Mouse (Mus musculus): ENCODE data around the gene Atrnl1.

The Atrnl1 gene

DNA sequence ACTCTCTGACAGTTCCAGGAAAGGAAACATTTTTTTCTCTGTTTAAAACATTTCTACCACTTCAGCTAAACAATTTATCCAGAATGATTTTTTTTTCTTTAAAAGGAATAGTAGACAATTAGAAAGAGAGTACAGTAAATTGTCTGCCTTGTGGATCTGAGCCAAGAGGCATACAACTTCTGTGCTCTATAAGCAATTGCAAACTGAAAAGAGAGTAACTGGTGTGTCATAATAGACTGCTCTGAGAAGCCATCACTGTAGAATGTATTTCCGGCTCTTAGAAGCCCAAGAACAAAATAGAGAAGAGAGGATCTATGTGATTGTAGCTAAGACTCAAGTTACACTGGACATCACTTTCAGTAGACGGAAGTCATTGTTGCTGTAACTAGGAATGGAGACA, 458.1 kb downstream of the Atrnl1 start:
- DNase-seq (ENCODE audit: low read depth, low spot score): no peak

DNA sequence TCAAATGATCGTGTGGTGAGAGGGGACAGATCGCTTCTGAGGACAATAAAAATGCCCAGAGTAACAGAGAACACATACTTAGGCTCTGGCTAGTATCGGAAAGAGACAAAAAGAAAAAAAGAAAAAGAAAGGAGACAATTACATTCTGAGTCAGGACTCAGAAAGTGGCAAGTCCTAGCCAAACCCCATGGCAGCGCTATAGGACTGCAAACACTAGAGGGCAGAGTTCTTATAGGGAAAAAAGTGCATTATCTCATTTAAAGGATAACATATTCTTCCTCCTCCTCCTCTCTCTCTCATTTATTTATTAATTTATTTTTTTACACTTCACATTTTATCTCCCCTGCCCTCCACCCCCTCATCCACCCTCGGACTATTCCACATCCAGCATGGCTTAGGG, 461.6 kb downstream of the Atrnl1 start:
- no peak for DNase-seq (ENCODE audit: low read depth, low spot score)

DNA sequence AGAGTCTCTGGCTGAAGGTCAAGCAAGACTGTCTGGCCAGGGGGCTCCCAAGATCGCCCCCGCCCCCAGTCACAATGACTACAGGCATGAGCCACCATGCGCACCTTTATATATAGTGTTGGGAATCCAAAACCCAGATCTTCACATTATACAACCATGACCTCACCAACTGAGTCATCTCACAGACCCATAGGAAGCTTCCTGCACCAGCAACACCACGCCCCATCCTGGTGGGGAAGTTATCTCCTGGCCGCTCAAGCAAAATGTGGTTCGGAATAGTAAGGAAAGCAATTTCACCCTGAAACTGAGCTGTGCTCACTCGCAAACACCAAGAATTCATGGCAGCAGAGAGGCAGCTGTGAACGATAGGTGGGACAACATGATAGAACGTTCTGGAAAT, 462.0 kb downstream of the Atrnl1 start:
- DNase-seq (ENCODE audit: low read depth, low spot score): no peak

DNA sequence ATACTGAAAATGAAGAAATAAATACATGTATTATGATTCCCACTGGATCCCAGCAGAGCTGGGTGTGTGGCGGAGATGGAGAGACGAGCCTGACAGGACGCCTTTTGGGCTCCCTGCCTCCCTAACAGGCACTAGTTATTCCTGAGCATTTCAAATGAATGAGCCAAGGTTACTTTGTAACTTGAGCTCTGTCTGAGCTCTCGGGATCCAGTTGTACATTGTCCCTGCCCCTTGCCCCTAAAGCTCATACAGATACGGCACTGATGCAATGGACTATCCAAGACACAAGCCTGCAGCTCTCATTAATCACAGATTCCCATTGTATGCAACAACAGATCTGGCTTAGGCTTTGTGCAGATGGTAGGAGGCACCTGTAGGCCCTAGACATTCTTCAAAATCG, 464.4 kb downstream of the Atrnl1 start:
- no peak for DNase-seq (ENCODE audit: low read depth, low spot score)

DNA sequence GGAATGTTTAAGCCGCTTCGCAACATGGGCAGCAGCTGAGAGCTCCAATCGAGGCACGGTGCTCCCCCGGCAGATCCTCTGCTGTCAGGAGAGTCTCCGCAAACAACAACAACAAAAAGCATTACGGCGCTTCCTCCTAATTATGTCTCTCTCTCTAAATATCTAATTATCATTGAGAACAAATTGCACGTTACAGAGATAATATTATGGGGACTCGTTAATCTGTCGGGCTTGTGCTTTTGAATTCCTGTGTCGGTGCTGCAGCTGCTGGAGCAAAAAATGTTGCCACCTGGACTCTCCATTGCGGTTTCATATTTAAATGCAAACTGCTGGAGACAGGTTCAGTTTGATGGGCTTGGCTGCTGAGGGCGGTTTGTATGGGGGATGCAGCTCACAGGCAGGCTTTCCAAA, 466.1 kb downstream of the Atrnl1 start:
- DNase-seq (ENCODE audit: low read depth, low spot score): no peak

DNA sequence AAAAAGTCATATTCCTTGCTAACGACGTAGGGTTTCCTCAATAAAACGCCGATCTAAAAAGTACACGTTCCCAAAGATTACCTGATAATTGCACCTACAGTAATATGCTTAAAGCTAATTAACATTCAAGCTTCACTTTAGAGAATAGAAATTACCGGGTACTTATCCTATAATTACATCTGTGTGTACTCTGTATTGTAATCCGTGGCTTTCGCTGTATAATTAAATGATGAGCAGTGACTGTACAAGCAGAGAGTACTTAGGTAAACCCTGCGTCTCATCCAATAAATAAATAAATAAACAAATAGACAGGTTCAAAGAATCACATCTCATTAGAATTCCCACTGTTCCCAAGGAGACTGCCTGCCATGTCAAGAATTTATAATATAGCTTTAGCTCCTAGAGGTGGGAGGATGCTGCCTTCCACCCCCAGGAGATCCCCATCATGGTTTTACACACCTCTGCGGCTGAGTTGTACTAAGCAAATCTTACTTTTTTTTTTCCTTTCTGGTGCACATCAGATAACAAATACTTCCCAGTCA, 466.8 kb downstream of the Atrnl1 start:
- DNase-seq (ENCODE audit: low read depth, low spot score): no peak

DNA sequence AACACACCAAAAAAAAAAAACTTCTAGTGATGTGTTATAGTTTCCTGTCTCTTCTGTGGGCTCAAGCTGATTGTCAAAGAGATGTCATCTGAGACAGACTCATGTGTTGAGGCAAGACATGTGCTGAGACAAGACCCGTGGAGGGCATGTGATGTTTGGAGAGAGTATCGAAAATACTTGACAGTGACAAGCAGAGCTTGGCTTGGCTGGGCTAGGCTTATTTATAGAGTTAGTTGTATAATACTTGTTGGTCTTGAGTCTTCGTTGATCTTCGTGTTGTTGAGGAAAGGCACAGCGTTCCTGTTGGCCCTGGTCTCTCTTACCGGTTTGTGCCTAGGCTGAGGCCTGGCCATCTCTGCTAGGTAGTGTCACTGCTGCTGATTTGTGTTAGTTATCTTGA, 469.3 kb downstream of the Atrnl1 start:
- DNase-seq (ENCODE audit: low read depth, low spot score): no peak

DNA sequence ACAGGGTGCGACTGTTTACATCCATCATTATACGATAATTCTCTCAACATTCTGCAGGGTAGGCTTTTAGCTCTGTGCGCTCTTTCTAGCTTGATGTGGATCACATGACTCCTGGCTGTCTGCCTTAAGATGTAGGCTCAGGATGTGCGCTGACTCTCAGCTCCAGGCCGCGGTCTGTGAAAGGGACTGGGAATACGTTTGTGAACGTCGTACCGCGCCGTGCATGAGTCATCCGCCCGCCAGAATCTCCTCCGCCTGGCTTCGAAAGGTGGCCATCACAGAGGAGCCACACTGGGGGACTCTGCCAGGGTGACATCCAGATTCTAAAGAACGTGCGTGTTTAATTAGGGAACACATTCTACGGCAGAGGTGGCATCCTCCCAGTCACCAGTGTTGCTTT, 471.9 kb downstream of the Atrnl1 start:
- DNase-seq (ENCODE audit: low read depth, low spot score): no peak

DNA sequence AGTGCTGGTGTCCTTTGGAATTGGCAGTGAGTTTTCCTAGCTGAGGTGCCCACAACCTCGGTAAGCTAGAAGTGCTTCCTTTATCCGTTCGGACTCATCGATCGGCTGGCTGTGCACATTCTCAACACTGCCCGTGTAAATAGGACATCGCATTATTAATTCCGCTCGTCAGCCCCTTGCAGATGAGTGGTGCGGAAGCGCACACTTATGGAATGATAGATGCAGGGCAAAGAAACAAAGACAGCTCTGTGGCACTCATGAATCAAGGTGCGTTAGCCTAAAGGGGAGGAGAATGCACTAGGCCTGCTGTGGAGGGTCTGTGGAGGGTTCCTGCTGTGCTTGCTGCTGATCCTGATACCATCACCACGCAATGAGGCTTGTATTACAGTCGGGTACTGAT, 474.0 kb downstream of the Atrnl1 start:
- DNase-seq (ENCODE audit: low read depth, low spot score): no peak

DNA sequence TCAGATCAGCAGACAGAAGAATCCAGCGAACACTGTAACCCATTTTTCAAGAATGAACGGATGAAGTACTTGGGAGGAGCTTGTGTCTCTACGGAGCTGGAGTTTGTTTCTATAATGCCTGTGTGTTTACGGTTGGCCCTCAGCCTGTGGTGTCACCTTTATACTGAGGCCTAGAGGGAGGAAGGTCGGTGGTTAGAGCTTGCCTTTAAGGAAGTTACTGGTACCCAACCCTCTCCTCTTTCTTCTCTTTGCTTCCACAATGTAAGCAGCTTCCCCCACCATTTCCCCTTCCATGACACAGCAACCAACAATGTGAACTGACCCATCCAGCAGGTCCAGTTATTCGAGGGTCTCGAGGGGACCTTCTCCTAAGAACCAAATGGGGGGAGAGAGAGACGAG, 475.9 kb downstream of the Atrnl1 start:
- no peak for DNase-seq (ENCODE audit: low read depth, low spot score)

DNA sequence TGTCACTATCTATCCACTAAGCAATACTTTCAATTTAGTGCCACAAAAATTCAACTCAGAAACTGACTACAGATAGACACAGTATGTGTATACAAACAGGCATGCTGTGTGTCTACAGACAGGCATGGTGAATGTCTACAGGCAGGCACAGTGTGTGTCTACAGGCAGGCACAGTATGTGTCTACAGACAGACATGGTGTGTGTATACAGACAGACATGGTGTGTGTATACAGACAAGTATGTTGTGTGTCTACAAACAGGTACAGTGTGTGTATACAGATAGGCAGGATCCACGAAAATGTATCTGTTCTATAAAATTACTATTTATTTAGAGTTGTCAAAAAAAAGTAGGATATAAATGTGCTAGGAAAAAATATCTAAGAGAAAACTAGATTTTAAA, 477.1 kb downstream of the Atrnl1 start:
- no peak for DNase-seq (ENCODE audit: low read depth, low spot score)

DNA sequence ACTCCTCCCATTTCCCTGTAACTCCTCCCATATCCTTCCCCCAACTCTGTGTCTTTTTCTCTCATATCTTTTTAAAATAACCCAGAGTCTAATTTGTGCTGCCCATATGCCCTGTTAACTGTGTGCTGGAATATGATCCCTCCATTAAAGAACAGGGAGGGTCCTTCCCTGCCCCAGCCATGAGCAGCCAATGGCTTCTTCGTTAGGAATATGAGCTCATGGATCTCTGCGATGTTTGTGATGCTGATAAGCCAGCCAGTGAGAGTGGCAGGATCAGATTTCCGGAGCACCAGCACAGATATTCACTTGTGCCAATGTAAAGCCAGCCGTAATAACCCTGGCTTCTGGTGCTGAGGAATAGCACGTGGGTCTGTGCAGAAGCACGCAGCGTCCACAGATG, 477.6 kb downstream of the Atrnl1 start:
- DNase-seq (ENCODE audit: low read depth, low spot score): no peak

DNA sequence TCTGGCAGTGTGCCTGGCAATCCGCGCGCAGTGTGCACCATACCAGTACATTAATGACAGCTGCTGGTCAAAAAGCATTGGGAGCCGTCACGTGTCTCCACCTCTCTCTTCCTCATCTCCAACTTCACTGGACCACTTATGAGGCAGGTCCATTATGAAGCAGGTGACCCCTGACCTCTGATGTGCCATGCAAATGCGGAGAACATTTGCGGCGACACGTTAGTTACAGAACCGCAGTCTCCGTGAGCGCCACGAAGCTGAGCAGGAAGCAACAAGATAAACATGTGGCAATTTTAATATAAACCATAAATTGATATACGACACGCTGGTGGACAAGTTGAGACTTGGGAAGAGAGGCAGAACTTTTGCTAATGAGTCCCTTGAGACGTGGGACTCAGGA, 481.1 kb downstream of the Atrnl1 start:
- no peak for DNase-seq (ENCODE audit: low read depth, low spot score)

DNA sequence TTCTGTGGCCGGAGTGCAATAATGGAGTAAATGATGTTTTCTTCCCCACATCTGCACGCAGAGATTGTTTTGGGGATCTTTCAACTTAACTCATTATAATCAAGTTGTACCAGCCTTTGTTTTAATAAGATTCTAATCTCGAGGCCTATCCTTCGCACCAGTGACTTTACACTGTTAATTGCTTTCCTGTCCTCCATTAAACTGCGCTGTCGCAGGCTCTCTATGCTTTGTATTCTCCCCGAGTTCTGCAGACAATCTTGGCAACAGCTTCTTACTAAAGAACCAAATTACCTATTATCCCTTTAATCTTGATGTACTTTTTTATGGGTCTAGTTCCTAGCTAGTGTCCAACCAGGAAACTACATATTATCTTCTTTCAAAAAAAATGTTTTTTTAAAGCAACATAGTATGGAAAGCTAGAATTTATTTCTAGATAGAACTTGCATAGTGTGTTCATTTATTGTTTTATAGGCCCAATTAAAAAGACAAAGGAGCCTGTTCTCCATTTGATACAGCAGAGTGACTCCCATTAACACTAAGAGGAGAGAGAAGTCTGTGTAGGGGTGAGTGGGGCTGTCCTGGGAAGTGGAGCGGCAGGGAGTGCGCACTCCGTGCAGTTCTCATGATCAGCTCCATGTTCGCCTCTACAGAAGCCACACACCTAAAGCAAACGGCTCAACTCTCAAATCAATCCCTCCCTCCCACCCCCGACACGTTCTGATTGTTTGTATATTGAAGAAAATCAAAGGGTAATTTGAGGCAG, 484.1 kb downstream of the Atrnl1 start:
- DNase-seq (ENCODE audit: low read depth, low spot score): no peak

DNA sequence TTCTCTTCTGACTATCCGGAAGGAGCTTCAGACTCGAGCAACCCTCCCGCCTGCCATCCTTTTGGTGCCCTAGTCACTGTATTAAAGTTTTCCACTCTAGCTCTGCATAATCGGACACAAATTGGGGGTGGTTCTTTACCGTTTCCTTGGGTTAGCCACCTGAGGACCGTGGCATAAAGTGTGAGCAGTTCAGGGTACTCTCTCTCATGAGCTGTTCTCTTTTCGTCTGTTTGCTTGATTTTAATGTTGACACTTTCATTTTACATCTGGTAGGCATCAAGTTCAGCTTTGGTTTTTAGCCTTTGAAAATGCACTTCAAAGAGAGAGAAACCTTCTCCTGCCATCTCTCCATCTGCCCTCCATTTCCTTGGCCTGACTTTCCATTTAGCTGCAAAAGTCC, 484.9 kb downstream of the Atrnl1 start:
- DNase-seq (ENCODE audit: low read depth, low spot score): no peak

DNA sequence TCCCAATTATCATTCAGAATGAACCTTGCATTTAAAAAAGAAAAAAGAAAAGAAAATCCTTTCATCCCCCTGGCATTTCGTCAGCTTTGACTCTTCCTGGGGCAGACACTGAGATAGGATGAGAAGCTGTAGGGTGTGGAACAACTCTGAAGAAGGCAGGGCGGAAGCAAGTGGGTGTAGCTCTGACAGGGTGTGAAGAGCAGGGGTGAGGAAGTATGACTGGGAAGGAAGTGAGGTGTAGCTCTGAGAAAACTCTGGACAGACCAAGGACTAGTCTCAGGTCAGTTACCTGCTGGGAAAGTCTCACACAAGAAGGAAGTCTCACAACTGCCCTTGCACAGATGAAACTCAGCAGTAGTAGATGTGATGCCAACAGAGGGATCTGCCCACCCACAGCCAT, 486.4 kb downstream of the Atrnl1 start:
- DNase-seq (ENCODE audit: low read depth, low spot score): no peak

DNA sequence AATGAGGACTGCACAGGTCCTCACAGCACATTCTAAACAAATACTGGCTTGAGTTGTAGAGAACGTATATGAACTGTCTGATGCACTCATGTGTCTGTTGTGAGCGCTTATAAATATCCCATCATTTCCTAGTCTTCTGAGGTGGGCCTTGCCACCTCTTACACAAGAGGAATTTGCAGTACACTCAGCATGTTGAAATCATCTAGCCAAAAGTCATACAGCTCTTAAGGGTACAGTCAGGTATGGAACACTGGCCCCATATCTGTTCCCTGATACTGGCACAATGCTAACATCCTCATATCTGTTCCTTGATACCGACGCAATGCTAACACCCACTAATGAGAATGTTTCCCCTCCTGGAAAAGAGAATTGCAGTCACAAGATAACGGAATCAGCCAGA, 488.7 kb downstream of the Atrnl1 start:
- no peak for DNase-seq (ENCODE audit: low read depth, low spot score)

DNA sequence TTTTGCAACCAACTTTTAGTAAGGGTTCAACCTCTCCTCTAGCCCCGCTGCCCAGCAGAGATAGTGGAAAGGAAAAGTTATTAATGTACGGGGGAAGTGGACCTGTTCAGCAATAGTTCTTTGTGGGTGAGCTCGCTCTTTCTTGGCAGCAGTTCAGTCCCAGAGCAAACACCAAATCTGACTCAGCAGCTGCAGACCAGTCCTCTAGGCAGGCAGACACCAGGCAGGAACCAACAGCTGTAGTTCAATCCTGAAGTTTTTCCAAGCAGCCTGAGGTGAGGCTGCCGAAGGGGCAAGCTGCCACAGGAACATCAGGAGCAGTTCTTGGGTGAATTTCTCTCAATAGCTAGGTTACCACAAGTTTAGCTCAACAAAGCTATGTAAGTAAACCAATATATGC, 489.5 kb downstream of the Atrnl1 start:
- no peak for DNase-seq (ENCODE audit: low read depth, low spot score)

DNA sequence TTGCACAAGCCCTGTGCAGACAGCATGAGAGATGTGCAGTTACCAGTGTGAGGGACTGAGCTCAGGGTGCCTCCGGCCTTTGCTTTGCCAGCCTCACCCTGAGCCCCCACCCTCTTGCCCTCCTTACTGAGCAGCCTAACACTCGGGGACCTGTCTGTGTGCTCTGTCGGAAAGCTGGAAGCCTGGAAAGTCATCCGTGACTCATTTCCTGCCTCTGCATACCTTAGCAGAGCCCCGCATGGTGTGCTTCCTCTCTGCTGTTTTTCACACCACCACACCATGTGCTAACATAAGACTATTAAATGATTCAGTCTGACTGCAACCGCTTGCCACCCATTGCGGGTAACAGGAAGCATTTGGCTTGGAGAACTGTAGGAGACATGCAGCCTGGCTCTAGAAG, 493.7 kb downstream of the Atrnl1 start:
- peak; percentile 55 for DNase-seq (ENCODE audit: low read depth, low spot score)

DNA sequence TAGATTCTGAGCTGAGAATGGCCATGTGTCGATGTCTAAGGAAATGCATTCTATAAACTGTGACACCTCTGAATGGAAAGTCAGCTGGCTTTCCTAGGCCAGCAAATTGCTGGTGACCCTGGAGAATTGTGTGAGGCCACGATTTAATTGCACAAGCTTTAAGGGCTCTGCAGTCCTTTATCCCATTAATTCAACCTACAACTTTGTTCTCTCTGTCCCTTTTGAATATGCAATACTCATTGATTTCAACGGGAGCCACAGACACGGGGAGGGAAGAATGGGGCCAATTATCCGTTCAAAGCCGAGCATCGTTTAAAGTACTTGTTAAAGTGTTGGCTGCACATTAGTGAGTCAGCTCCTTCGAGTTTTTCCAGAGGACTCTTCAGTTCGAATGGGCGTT, 496.8 kb downstream of the Atrnl1 start:
- no peak for DNase-seq (ENCODE audit: low read depth, low spot score)

DNA sequence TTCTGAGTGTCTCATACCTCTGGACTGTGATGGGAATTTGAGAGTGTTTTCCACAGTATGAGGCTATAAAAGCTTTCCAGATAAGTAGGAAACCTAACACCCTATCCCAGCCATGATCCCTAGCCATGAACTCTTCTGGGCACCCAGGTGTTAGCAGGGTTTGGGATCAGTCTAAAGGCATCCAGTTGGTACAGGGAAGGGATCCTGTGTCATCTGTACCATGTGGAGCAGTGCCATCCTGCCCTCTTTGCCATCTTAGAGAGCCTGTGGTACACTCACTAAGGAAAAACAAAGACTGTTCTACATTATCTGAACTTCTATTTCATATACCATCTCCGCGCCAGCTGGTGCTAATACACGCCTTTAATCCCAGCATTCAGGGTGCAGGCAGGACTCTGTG, 499.7 kb downstream of the Atrnl1 start:
- no peak for DNase-seq (ENCODE audit: low read depth, low spot score)

DNA sequence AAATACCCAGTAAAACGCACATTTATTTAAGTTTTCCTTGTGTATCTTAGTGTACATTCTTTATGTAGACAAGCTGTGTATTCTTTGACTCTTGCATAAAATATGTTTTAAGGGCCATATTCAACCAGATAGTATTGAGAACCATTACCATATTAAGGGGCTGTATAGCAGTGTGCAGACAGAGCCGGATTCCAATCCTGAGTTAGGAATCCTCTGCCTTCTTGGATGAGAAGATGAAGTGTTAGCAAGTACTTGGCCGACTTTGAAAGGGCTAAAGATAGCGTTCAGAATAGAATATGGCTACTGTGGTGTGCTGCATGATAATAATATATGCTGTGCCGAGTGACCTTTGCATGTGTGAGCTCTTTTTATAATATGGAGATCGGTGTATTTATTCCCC, 500.5 kb downstream of the Atrnl1 start:
- no peak for DNase-seq (ENCODE audit: low read depth, low spot score)

DNA sequence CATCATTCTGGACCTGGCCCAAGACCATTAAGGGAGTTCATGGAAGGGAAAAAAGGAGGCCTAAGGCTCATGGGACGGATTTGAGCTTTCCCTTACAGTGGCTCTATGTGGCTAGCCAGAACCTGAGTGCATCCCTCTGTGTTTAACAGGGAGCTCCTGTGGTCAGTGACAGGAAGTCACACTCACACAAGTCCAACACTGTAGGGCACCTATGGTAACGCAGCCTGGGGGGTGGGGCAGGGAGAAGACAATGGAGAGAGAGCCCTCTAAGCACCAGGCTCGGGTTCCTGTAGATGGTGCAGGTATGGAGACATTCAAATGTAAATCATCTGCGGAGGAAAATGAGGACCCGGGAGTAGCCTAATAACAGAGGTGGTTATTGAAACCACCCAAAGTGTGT, 501.3 kb downstream of the Atrnl1 start:
- DNase-seq (ENCODE audit: low read depth, low spot score): no peak

Measured in telencephalon, adult 2 months (tissue).